Mouse (Mus musculus): ENCODE measurements around the gene Gm9970. TPM values are rescaled to one million over a fixed set of nuclear protein-coding genes. Genes with fewer than 3 reads are reported as not detected.

The Gm9970 gene
- polyA plus RNA-seq, 1 experiment from 2014 or later, result not detected

DNA sequence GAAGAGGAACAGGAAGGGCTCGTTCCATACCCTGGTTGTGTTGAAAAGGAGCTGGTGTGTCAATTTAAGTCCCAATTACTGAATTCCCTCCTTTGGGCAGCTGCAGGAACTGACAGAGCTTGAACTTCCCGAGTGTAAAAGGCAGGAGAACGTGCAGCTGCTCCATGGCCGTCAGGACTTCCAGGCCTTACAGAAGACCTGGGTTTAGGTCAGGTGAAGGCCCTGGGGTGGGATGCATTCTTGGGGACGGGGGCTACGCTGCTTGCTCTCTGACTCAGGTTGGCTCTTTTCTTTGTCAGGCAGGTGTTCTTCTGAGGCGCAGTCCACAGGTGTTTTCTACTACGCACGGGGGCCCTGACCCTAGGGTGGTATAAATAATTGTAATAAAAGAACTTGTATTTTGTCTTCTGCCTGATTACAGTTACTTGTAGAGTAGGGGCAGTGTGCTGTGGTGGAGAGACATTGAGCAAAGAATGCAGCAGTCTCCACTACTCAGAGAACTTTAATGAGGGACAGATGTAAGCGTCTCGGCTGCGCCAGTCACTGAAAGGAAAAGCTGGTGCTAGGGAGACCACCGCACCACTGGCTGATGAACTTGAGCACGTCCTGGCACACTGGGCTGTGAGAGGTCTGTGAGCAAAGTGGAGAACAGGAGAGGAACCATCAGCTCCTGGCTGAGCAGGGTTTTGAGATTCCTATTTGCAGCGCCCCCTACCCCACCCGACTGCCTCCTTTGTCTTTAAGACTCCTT is 11.9 kb upstream of the Gm9970 start:
- Histone ChIP-seq H3K27ac (no peak overlapping the region), H3K79me2 (ENCODE audit: inconsistent target) (no peaks in the 10 kb centered on the region), H3K4me3 (ENCODE audit: inconsistent target) (no peak overlapping the region), H3K36me3 (ENCODE audit: inconsistent target) (peaks cover 34% of the 10 kb centered on the region)
- 93% methylated on average over 15 of the region's 16 CpGs for WGBS (ENCODE audit: missing documents)

DNA sequence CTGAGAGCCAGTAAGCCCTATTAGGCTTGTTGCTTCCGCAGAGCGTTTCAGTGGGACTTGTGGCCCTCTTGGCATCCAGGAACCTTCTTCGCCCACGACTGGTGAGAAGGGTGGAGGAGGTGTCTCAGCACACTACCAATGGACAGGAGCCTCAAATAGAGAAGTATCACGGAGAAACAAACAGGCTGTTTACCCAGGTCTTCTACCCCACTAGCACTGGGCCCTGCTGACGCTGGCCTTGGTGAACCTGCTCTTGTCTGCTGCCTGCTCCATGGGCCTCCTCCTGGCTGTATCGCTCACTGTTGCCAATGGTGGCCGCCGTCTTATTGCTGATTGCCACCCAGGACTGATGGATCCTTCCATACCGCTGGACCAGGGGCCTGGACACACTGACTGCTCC is 11.1 kb upstream of the Gm9970 start:
- H3K79me2 ChIP-seq (ENCODE audit: inconsistent target), result no peaks in the 10 kb centered on the region
- H3K4me3 ChIP-seq (ENCODE audit: inconsistent target), result no peak overlapping the region
- H3K36me3 ChIP-seq (ENCODE audit: inconsistent target), result peaks cover 42% of the 10 kb centered on the region
- 91% methylated on average over 10 of the region's 10 CpGs for WGBS (ENCODE audit: missing documents)
- no peak overlapping the region for H3K27ac ChIP-seq

- Histone ChIP-seq H3K27ac (no peak within 1 kb of the TSS), H3K79me2 (ENCODE audit: inconsistent target) (no peaks in the 10 kb centered on the region), H3K4me3 (ENCODE audit: inconsistent target) (no peak within 1 kb of the TSS), H3K36me3 (ENCODE audit: inconsistent target) (peaks cover 47% of the 10 kb centered on the region)
- 70% methylated on average over 44 of the region's 47 CpGs for WGBS (ENCODE audit: missing documents)
These were observed 10.6 kb upstream of the Gm9970 start, which contains the start of gene Krtcap3 for GRCm38 (mm10) chr5:31251541-31252101. Krtcap3 (plus strand) TSS chr5:31251691.

GRCm38 (mm10) chr5:31250716-31251115 is 9.7 kb upstream of the Gm9970 start:
- H3K36me3 ChIP-seq (ENCODE audit: inconsistent target), result peaks cover 56% of the 10 kb centered on the region
- H3K4me3 ChIP-seq (ENCODE audit: inconsistent target), result no peak overlapping the region
- no peaks in the 10 kb centered on the region; the same call in 1 of the 2 replicates for H3K79me2 ChIP-seq (ENCODE audit: inconsistent target)
- WGBS (ENCODE audit: missing documents), result 100% methylated on average over 3 of the region's 4 CpGs
- no peak overlapping the region for H3K27ac ChIP-seq

DNA sequence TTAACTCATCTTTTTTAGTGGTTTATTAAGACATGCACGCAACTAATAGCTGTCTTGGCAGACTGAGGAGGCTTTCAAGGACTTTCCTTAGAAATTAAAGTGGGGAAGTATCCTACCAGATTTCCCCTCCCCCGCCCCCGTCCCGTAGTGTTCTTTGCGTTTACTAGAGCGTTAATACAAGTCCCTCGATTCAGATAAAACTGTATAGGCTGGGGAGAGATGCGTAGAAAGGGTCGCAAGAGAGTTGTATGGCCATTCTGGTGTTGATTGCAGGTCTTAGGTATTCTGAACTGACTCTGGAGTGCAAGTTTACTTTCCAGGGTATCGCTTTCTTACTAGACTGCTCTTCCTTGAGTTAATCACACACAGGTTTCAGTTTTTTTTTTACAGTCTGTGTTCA is 1.2 kb upstream of the Gm9970 start:
- no peak overlapping the region for H3K27ac ChIP-seq

DNA sequence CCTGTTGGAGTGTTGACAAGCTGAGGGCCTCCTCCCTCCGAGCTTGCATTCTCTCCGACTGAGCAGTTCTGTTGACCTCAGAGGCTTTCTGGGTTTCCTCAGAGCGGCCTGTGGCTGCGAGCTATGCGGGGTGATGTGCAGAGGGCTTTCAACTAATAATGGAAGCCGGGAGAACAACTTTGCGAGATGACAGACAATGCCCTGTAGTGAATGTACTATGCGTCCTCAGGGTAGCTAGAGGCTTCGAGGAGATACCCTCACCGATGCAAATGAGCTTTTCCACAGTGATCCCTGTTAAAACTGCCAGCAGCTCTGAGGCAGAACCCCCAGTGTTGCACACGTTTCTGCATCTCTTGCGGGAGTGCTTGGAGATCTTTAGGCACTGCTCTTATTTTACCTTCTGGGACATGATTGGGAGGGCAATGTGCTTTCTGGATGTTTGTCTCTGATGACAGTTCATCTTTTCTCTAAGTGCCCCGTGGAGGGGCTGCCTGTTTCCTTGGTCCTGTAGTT is 546 bp upstream of the Gm9970 start:
- Histone ChIP-seq H3K36me3 (ENCODE audit: inconsistent target) (peaks cover 29% of the 10 kb centered on the region), H3K79me2 (ENCODE audit: inconsistent target) (peaks cover 40% of the 10 kb centered on the region), H3K27ac (peak overlapping the region; percentile 13; the same call in 1 of the 2 replicates), H3K4me3 (ENCODE audit: inconsistent target) (peak overlapping the region; percentile 79)
- under 1% methylated on average over 13 of the region's 13 CpGs for WGBS (ENCODE audit: missing documents)

More for the DNA sequence above, 1.2 kb upstream of the Gm9970 start:
- peak overlapping the region; percentile 79 for H3K4me3 ChIP-seq (ENCODE audit: inconsistent target)
- peaks cover 40% of the 10 kb centered on the region for H3K79me2 ChIP-seq (ENCODE audit: inconsistent target)
- H3K36me3 ChIP-seq (ENCODE audit: inconsistent target), result peaks cover 35% of the 10 kb centered on the region
- 29% methylated on average over 10 of the region's 10 CpGs for whole genome bisulfite sequencing (ENCODE audit: missing documents)

DNA sequence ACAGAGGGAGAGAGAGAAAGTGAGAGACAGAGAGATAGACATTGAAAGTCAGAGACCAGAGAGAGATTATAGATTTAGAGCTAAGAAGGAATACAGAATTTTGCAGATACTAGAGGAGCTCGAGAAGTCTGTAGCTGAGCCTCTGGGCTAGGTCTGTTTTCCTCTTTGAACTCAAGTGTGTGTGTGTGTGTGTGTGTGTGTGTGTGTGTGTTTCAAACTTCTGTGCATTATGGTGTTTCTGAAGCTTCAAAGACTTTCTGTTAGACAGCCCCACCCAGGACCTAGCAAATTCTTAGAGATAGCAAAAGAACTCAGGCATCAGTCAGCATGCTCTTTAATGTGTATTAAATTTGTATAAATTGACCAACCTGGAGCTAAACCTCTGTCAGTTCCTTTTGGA is 14.4 kb downstream of the Gm9970 start:
- H3K27ac ChIP-seq, result no peak overlapping the region
- no peak overlapping the region for H3K4me3 ChIP-seq (ENCODE audit: inconsistent target)
- no peaks in the 10 kb centered on the region for H3K79me2 ChIP-seq (ENCODE audit: inconsistent target)
- WGBS (ENCODE audit: missing documents), result 86% methylated on average over 1 of the region's 1 CpGs
- H3K36me3 ChIP-seq (ENCODE audit: inconsistent target), result no peaks in the 10 kb centered on the region

DNA sequence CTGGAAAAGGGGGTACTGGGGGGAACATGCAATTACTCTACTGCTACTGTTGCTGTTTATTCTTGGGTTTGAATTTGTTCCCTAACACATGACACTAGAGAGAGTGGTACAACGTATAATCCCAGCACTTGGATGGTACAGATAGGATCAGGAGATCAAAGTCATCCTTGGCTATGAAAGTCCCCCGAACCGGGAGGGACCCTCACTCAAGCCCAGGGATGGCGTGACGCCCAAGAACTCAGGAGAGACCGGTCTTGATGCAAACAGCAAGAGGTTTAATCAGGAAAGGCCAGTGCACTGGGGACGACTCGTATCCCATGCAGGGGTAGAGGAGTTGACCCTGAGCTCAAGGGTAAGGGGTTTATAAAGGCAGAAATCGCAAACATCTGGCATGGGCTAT is 18.3 kb downstream of the Gm9970 start:
- no peaks in the 10 kb centered on the region for H3K36me3 ChIP-seq (ENCODE audit: inconsistent target)
- 95% methylated on average over 9 of the region's 9 CpGs for WGBS (ENCODE audit: missing documents)
- H3K4me3 ChIP-seq (ENCODE audit: inconsistent target), result no peak overlapping the region
- H3K79me2 ChIP-seq (ENCODE audit: inconsistent target), result peaks cover 22% of the 10 kb centered on the region
- H3K27ac ChIP-seq, result no peak overlapping the region

- no peaks in the 10 kb centered on the region for H3K36me3 ChIP-seq (ENCODE audit: inconsistent target)
- H3K4me3 ChIP-seq (ENCODE audit: inconsistent target), result peak overlapping the region; percentile 77
- peak overlapping the region; percentile 83 for H3K27ac ChIP-seq
- 38% methylated on average over 11 of the region's 11 CpGs for WGBS (ENCODE audit: missing documents)
- H3K79me2 ChIP-seq (ENCODE audit: inconsistent target), result peaks cover 35% of the 10 kb centered on the region
These were observed 19.6 kb downstream of the Gm9970 start for GRCm38 (mm10) chr5:31221304-31221945.

DNA sequence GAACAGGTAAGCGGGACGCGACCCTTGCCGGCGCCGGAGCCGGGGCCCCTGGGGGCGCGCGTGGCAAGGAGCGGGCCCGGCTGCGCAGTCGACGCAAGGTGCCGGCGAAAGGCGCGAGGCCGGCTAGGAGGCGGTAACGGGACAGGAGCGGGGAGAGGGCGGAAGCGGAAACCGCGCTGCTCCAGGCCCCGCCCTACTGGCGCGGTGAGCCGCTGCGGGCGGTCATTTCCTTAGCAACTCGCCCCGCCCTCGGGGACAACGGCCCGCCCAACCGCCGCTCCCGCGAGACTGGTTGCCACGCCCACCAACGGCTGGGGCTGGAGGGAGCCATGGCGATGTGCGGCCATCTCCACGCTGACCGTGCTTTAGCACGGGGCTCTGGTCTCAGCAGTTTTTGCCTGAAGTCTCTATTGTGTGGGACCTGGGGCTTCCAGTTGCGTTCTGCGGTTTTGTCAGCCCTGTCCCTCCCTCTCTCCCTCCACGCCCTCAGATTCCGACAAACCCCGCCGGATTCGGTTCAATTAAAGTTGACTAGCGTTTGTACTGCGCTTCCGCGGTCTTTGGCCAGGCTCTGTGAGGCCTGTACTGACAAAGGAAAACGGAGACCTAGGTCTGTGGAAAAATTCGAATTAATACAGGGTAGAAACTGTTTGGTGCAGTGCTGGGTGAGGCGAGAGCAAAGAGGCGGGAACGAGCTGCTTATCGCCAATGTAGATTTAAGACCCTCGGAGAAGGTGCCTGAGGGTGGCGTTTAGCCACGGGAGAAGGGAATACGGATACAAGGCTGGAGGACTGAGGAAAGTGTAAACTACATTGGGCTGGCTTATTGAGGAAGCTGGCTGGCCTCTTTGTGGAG is 20.4 kb downstream of the Gm9970 start, which contains the start of gene Ppm1g:
Gene Ppm1g (minus strand): TSS at position 240 of the 856 bp plus-strand sequence.
- under 1% methylated on average over 68 of the region's 70 CpGs for WGBS (ENCODE audit: missing documents)
- Histone ChIP-seq H3K27ac (peak within 1 kb of the TSS; percentile 83), H3K36me3 (ENCODE audit: inconsistent target) (no peaks in the 10 kb centered on the region), H3K4me3 (ENCODE audit: inconsistent target) (peak within 1 kb of the TSS; percentile 77), H3K79me2 (ENCODE audit: inconsistent target) (peaks cover 42% of the 10 kb centered on the region)

GRCm38 (mm10) chr5:31219911-31220447 is 21.1 kb downstream of the Gm9970 start:
- Histone ChIP-seq H3K27ac (peak overlapping the region; percentile 34; the same call in 1 of the 2 replicates), H3K4me3 (ENCODE audit: inconsistent target) (peak overlapping the region; percentile 47), H3K79me2 (ENCODE audit: inconsistent target) (peaks cover 49% of the 10 kb centered on the region), H3K36me3 (ENCODE audit: inconsistent target) (no peaks in the 10 kb centered on the region)
- 0% methylated on average over 36 of the region's 40 CpGs for WGBS (ENCODE audit: missing documents)

- peaks cover 54% of the 10 kb centered on the region for H3K79me2 ChIP-seq (ENCODE audit: inconsistent target)
- peak overlapping the region; percentile 47 for H3K4me3 ChIP-seq (ENCODE audit: inconsistent target)
- WGBS (ENCODE audit: missing documents), result 1% methylated on average over 10 of the region's 11 CpGs
- H3K27ac ChIP-seq, result peak overlapping the region; percentile 34; the same call in 1 of the 2 replicates
- no peaks in the 10 kb centered on the region for H3K36me3 ChIP-seq (ENCODE audit: inconsistent target)
These were observed 21.6 kb downstream of the Gm9970 start for GRCm38 (mm10) chr5:31219474-31219873.

GRCm38 (mm10) chr5:31219070-31219469 is 22.0 kb downstream of the Gm9970 start:
- 7% methylated on average over 2 of the region's 2 CpGs for whole genome bisulfite sequencing (ENCODE audit: missing documents)
- Histone ChIP-seq H3K36me3 (ENCODE audit: inconsistent target) (no peaks in the 10 kb centered on the region), H3K4me3 (ENCODE audit: inconsistent target) (peak overlapping the region; percentile 47), H3K79me2 (ENCODE audit: inconsistent target) (peaks cover 58% of the 10 kb centered on the region), H3K27ac (no peak overlapping the region)

DNA sequence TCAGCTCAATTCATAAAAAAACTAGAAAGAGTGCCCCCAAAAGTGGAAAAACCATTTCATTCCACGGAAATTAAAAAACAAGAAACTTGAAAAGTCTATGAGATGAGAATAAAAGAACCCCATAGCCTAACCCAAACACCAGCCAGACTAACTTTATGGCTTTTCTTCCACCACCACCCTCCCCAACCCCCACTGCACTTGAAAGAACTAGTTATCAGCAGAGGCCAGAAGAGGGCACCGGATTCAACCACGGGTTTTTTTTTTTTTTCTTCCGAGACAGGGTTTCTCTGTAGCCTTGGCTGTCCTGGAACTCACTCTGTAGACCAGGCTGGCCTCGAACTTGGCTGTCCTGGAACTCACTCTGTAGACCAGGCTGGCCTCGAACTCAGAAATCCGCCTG is 22.7 kb downstream of the Gm9970 start:
- Histone ChIP-seq H3K36me3 (ENCODE audit: inconsistent target) (no peaks in the 10 kb centered on the region), H3K27ac (no peak overlapping the region), H3K4me3 (ENCODE audit: inconsistent target) (no peak overlapping the region), H3K79me2 (ENCODE audit: inconsistent target) (peaks cover 66% of the 10 kb centered on the region)
- 100% methylated on average over 1 of the region's 7 CpGs for WGBS (ENCODE audit: missing documents)

All from macrophage (primary cell).